Mouse (Mus musculus): ENCODE results near the gene Tas1r3.

Gene Tas1r3

GRCm38 (mm10) chr4:155863001-155863400 lies at the start of gene Tas1r3:
Tas1r3 (minus strand) TSS chr4:155863362.
- no peak for DNase-seq (ENCODE audit: low read depth)

GRCm38 (mm10) chr4:155908751-155909150 lies 45.6 kb upstream of the Tas1r3 start:
- no peak for DNase-seq (ENCODE audit: low read depth)

GRCm38 (mm10) chr4:155908281-155908680 lies 45.1 kb upstream of the Tas1r3 start:
- DNase-seq (ENCODE audit: low read depth): no peak

- no peak for DNase-seq (ENCODE audit: low read depth)
Observed at GRCm38 (mm10) chr4:155907003-155907402, 43.8 kb upstream of the Tas1r3 start.

GRCm38 (mm10) chr4:155906125-155906524 lies 43.0 kb upstream of the Tas1r3 start:
- no peak for DNase-seq (ENCODE audit: low read depth)

GRCm38 (mm10) chr4:155905634-155906033 lies 42.5 kb upstream of the Tas1r3 start:
- no peak for DNase-seq (ENCODE audit: low read depth)

- peak; percentile 74 for DNase-seq (ENCODE audit: low read depth)
Observed at GRCm38 (mm10) chr4:155904318-155905102, 41.3 kb upstream of the Tas1r3 start.

- DNase-seq (ENCODE audit: low read depth): no peak
Observed at GRCm38 (mm10) chr4:155903246-155903645, 40.1 kb upstream of the Tas1r3 start.

- no peak for DNase-seq (ENCODE audit: low read depth)
Observed at GRCm38 (mm10) chr4:155901205-155901604, 38.0 kb upstream of the Tas1r3 start.

- DNase-seq (ENCODE audit: low read depth): no peak
Observed at GRCm38 (mm10) chr4:155899355-155899754, 36.2 kb upstream of the Tas1r3 start.

- peak; percentile 24 for DNase-seq (ENCODE audit: low read depth)
Observed at GRCm38 (mm10) chr4:155898318-155898717, 35.2 kb upstream of the Tas1r3 start.

GRCm38 (mm10) chr4:155896461-155896860 lies 33.3 kb upstream of the Tas1r3 start:
- no peak for DNase-seq (ENCODE audit: low read depth)

GRCm38 (mm10) chr4:155895826-155896225 lies 32.7 kb upstream of the Tas1r3 start:
- DNase-seq (ENCODE audit: low read depth): no peak

- no peak for DNase-seq (ENCODE audit: low read depth)
Observed at GRCm38 (mm10) chr4:155895216-155895615, 32.1 kb upstream of the Tas1r3 start.

- peak; percentile 68 for DNase-seq (ENCODE audit: low read depth)
Observed at GRCm38 (mm10) chr4:155894311-155894881, 31.2 kb upstream of the Tas1r3 start.

- DNase-seq (ENCODE audit: low read depth): no peak
Observed at GRCm38 (mm10) chr4:155893212-155893690, 30.1 kb upstream of the Tas1r3 start.

GRCm38 (mm10) chr4:155892438-155893211 lies 29.5 kb upstream of the Tas1r3 start:
- DNase-seq (ENCODE audit: low read depth): peak; percentile 34

GRCm38 (mm10) chr4:155892017-155892416 lies 28.9 kb upstream of the Tas1r3 start:
- DNase-seq (ENCODE audit: low read depth): peak; percentile 86

GRCm38 (mm10) chr4:155891551-155892001 lies 28.4 kb upstream of the Tas1r3 start, which contains the start of the genes Pusl1 and Acap3:
Pusl1 (minus strand) TSS chr4:155891781.
Acap3 (plus strand) TSS chr4:155891822.
- peak; percentile 94 for DNase-seq (ENCODE audit: low read depth)

GRCm38 (mm10) chr4:155891011-155891471 lies 27.9 kb upstream of the Tas1r3 start:
- no peak for DNase-seq (ENCODE audit: low read depth)

- DNase-seq (ENCODE audit: low read depth): no peak
Observed at GRCm38 (mm10) chr4:155889316-155889715, 26.2 kb upstream of the Tas1r3 start.

GRCm38 (mm10) chr4:155888181-155888580 lies 25.0 kb upstream of the Tas1r3 start:
- DNase-seq (ENCODE audit: low read depth): no peak

Measured in 416B (cell line).